Mouse (Mus musculus) spleen, adult 2 months (tissue): ENCODE measurements around the gene Zfp661. TPM values are rescaled to one million over a fixed set of nuclear protein-coding genes. Genes with fewer than 3 reads are reported as not detected.

ENCODE experiments used
- DNase-seq, 2 experiments: peaks; one replicate each; pipeline versions ENCODE4 v3.0.0 to v3.0.0-alpha.2; 2012 to 2021; ENCODE audit warnings: low spot score in 2 of 2, low read depth in 1 of 2
- H3K27ac ChIP-seq: fragments of 200-500 bp; 2 replicates; pipeline ENCODE4 v1.5.1; 2012; ENCODE audit warnings: low read length, inconsistent platforms; ENCODE audit not compliant: insufficient read depth
- H3K27me3 ChIP-seq: fragments of 200-500 bp; 2 replicates; pipeline ENCODE4 v1.6.1; 2012; ENCODE audit warnings: mild to moderate bottlenecking, moderate library complexity, low read length, inconsistent platforms; ENCODE audit not compliant: control insufficient read depth, insufficient read depth
- H3K36me3 ChIP-seq: fragments of 200-500 bp; 2 replicates; pipeline ENCODE4 v1.6.1; 2012; ENCODE audit warnings: mild to moderate bottlenecking, low read length, inconsistent platforms; ENCODE audit not compliant: control insufficient read depth, insufficient read depth
- H3K4me1 ChIP-seq: fragments of 200-500 bp; 2 replicates; pipeline ENCODE4 v1.6.1; 2011; ENCODE audit warnings: inconsistent platforms; ENCODE audit not compliant: control insufficient read depth, insufficient read depth, insufficient read length
- H3K4me3 ChIP-seq: fragments of 200-500 bp; 2 replicates; pipeline ENCODE4 v1.5.1; 2011; ENCODE audit warnings: mild to moderate bottlenecking, inconsistent platforms; ENCODE audit not compliant: insufficient read depth, insufficient read length; ENCODE audit errors: extremely low read depth
- CTCF ChIP-seq: fragments of 200-500 bp; IDR thresholded peaks from 2 replicates; pipeline ENCODE4 v1.5.1; 2011; ENCODE audit warnings: mild to moderate bottlenecking, inconsistent platforms; ENCODE audit not compliant: insufficient read depth, insufficient read length, insufficient replicate concordance; ENCODE audit errors: extremely low read depth
- POLR2A ChIP-seq: fragments of 200-500 bp; IDR thresholded peaks from 2 replicates; pipeline ENCODE4 v1.6.1; 2011; ENCODE audit warnings: low read depth, low read length, inconsistent platforms
- WGBS: fragments of 180-500 bp; shearing (Covaris S2); methylation state at CpG from one replicate; pipeline ENCODE4 v1.1.7; 2018; 5-methylcytosine and 5-hydroxymethylcytosine counted together
- polyA plus RNA-seq: library from polyadenylated mRNA; depleted of rRNA; stranded (reverse); fragments of >200 nt; gene quantifications from 2 replicates; pipeline ENCODE4 v1.2.3, GENCODE M21; 2012

The Zfp661 gene
- polyA plus RNA-seq, 1 experiment = 1.8 TPM

- Histone ChIP-seq H3K4me3 (no peak overlapping the region), H3K27ac (no peak overlapping the region), H3K27me3 (no peaks in the 10 kb centered on the region), H3K36me3 (peaks cover 10% of the 10 kb centered on the region), H3K4me1 (peaks cover 3% of the 10 kb centered on the region; the same call in 1 of the 2 replicates)
- WGBS = 55% methylated on average over 4 of the region's 4 CpGs
- no peak for DNase-seq
- TF ChIP-seq POLR2A (no peak), CTCF (no peak)
Observed at GRCm38 (mm10) chr2:127590840-127591239, 3.9 kb upstream of the Zfp661 start.

GRCm38 (mm10) chr2:127590204-127590603 is 3.3 kb upstream of the Zfp661 start:
- DNase-seq = peak in 1 of 2 experiments; percentile 44
- peak overlapping the region; percentile 43; the same call in 1 of the 2 replicates for H3K4me3 ChIP-seq
- WGBS = 74% methylated on average over 15 of the region's 15 CpGs

GRCm38 (mm10) chr2:127588897-127589296 is 2.0 kb upstream of the Zfp661 start:
- WGBS = 90% methylated on average over 9 of the region's 9 CpGs
- Histone ChIP-seq H3K27ac (no peak overlapping the region), H3K4me3 (no peak overlapping the region), H3K4me1 (peaks cover 3% of the 10 kb centered on the region; the same call in 1 of the 2 replicates), H3K27me3 (no peaks in the 10 kb centered on the region), H3K36me3 (peaks cover 3% of the 10 kb centered on the region; the same call in 1 of the 2 replicates)
- no peak for DNase-seq
- TF ChIP-seq POLR2A (no peak), CTCF (no peak)

More at GRCm38 (mm10) chr2:127590204-127590603, 3.3 kb upstream of the Zfp661 start:
- no peaks in the 10 kb centered on the region for H3K27me3 ChIP-seq
- H3K36me3 ChIP-seq = peaks cover 5% of the 10 kb centered on the region
- TF ChIP-seq CTCF (no peak), POLR2A (no peak)
- H3K27ac ChIP-seq = no peak overlapping the region
- peaks cover 3% of the 10 kb centered on the region; the same call in 1 of the 2 replicates for H3K4me1 ChIP-seq

GRCm38 (mm10) chr2:127587514-127587844 is 585 bp upstream of the Zfp661 start:
- H3K4me1 ChIP-seq = peaks cover 3% of the 10 kb centered on the region; the same call in 1 of the 2 replicates

DNA sequence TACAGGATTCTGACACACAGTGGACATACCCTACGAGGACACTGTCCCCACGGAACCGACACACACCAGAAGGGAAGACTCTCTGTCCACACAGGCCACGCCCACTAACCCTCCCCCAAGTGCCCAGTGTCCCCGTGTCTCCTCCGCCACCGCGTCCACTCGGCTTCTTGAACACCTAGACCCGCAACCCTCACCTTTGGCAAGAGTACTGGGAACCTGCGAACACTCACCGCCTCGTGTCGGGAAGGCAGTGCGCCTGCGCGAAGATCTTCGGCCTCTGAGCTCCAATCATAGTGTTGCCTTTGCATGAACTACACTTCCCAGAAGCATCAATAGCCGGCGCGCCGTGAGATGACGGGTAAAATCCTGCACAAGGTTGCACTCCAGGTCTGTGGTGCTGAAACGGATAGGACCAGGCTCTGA is 2.4 kb downstream of the Zfp661 start:
- 1% methylated on average over 24 of the region's 24 CpGs for WGBS
- H3K27ac ChIP-seq = no peak overlapping the region

More at GRCm38 (mm10) chr2:127587514-127587844, 585 bp upstream of the Zfp661 start:
- peaks cover under 1% of the 10 kb centered on the region; the same call in 1 of the 2 replicates for H3K36me3 ChIP-seq
- peak overlapping the region; percentile 82 for H3K4me3 ChIP-seq
- DNase-seq = no peak
- TF ChIP-seq POLR2A (no peak), CTCF (no peak)
- under 1% methylated on average over 22 of the region's 22 CpGs for WGBS
- H3K27me3 ChIP-seq = no peaks in the 10 kb centered on the region
- H3K27ac ChIP-seq = peak overlapping the region; percentile 97

GRCm38 (mm10) chr2:127573322-127573721 is 13.6 kb downstream of the Zfp661 start:
- no peaks in the 10 kb centered on the region for H3K4me1 ChIP-seq
- WGBS = 82% methylated on average over 1 of the region's 1 CpGs
- no peaks in the 10 kb centered on the region; the same call in 1 of the 2 replicates for H3K36me3 ChIP-seq
- DNase-seq = no peak
- H3K4me3 ChIP-seq = no peak overlapping the region
- no peaks in the 10 kb centered on the region for H3K27me3 ChIP-seq
- TF ChIP-seq POLR2A (no peak), CTCF (no peak)
- no peak overlapping the region for H3K27ac ChIP-seq

More for the DNA sequence above, 2.4 kb downstream of the Zfp661 start:
- Histone ChIP-seq H3K4me3 (peak overlapping the region; percentile 66), H3K36me3 (no peaks in the 10 kb centered on the region), H3K27me3 (no peaks in the 10 kb centered on the region), H3K4me1 (peaks cover 3% of the 10 kb centered on the region; the same call in 1 of the 2 replicates)
- TF ChIP-seq POLR2A = peak; percentile 41; the same call in 1 of the 2 replicates
- TF ChIP-seq CTCF = no peak
- DNase-seq = peak; percentile 86 to 90

- H3K4me3 ChIP-seq = no peak overlapping the region
- no peaks in the 10 kb centered on the region for H3K4me1 ChIP-seq
- TF ChIP-seq POLR2A = no peak
- TF ChIP-seq CTCF = peak; percentile 42; the same call in 1 of the 2 replicates
- peak in 1 of 2 experiments; percentile 51 for DNase-seq
- H3K27ac ChIP-seq = no peak overlapping the region
- H3K36me3 ChIP-seq = no peaks in the 10 kb centered on the region
- WGBS = 15% methylated on average over 18 of the region's 18 CpGs
- no peaks in the 10 kb centered on the region for H3K27me3 ChIP-seq
Observed at GRCm38 (mm10) chr2:127559070-127559966, 27.6 kb downstream of the Zfp661 start.
